Mouse (Mus musculus) megakaryocyte, embryonic 14.5 days (primary cell): Measurements from ENCODE around the gene Nnmt.

ENCODE experiments used
- FLI1 ChIP-seq: IDR thresholded peaks from 2 replicates; pipeline ENCODE4 v1.6.1; 2012; ENCODE audit warnings: low read length, inconsistent platforms, mixed read lengths
- GATA1 ChIP-seq: IDR thresholded peaks from 3 replicates; pipeline ENCODE4 v1.6.1; 2012; ENCODE audit warnings: mixed read lengths, low read length, inconsistent platforms, borderline replicate concordance

GRCm38 (mm10) chr9:48604939-48605598 lies at the start of gene Nnmt:
- TF ChIP-seq FLI1: no peak
- TF ChIP-seq GATA1: no peak
